16 mouse cellular contexts compared by ENCODE assay signal in genomic region chr15:24161974-24162373, GRCm38 (mm10).
"Had no signal": no experiment of that assay in that cellular context is flagged by ENCODE, and none has a peak within 500 bp of the region (broad histone marks: within the 10 kb centered on the region; RNA-seq: fewer than 3 reads in every experiment).

No protein-coding gene starts in this region.

- H3K9ac ChIP-seq: neural tube, embryonic 13.5 days; neural tube, embryonic 15.5 days; stomach, embryonic 15.5 days had no signal

- H3K4me2 ChIP-seq: neural tube, embryonic 13.5 days; neural tube, embryonic 15.5 days; stomach, embryonic 15.5 days had no signal

- H3K4me3 ChIP-seq: neural tube, embryonic 13.5 days; neural tube, embryonic 15.5 days; stomach, embryonic 15.5 days had no signal

- H3K27me3 ChIP-seq: neural tube, embryonic 13.5 days; neural tube, embryonic 15.5 days; stomach, embryonic 15.5 days had no signal

- H3K36me3 ChIP-seq: neural tube, embryonic 13.5 days; neural tube, embryonic 15.5 days; stomach, embryonic 15.5 days had no signal

- H3K9me3 ChIP-seq: neural tube, embryonic 13.5 days; neural tube, embryonic 15.5 days; stomach, embryonic 15.5 days had no signal

- H3K27ac ChIP-seq: neural tube, embryonic 13.5 days; neural tube, embryonic 15.5 days; stomach, embryonic 15.5 days; stomach, postnatal 0 days had no signal

- DNase-seq: retina, postnatal 1 day; right cerebral cortex, adult 18-20 months; right cerebral cortex, postnatal 14 days; right cerebral cortex, postnatal 25 days; right cerebral cortex, postnatal 4 days; spleen, adult 18-20 months; thymus, adult 18-20 months; thymus, adult 2 months; thymus, postnatal 14 days; thymus, postnatal 25 days; thymus, postnatal 36 days; thymus, postnatal 4 days had no signal

- H3K4me1 ChIP-seq: neural tube, embryonic 13.5 days; neural tube, embryonic 15.5 days; stomach, embryonic 15.5 days had no signal
